Mouse (Mus musculus): ENCODE results near the gene Wdtc1. TPM values are rescaled to one million over a fixed set of nuclear protein-coding genes. Genes with fewer than 3 reads are reported as not detected.
A peak's percentile ranks its signal among the peaks of the same experiment; 100 is the strongest.

The Wdtc1 gene
- polyA plus RNA-seq, 1 experiment from 2014 or later: 16.2 TPM

GRCm38 (mm10) chr4:133253412-133253811 lies 99.9 kb downstream of the Wdtc1 start:
- H3K27me3 ChIP-seq: peaks cover 50% of the 10 kb centered on the region
- 80% methylated on average over 12 of the region's 12 CpGs for WGBS
- H3K4me3 ChIP-seq: no peak overlapping the region
- H3K4me2 ChIP-seq (replicated peaks): no peak overlapping the region
- H3K27ac ChIP-seq (replicated peaks): no peak overlapping the region
- no peak overlapping the region for H3K9ac ChIP-seq (replicated peaks)
- no peak for ATAC-seq (replicated peaks)
- H3K9me3 ChIP-seq: no peaks in the 10 kb centered on the region
- no peaks in the 10 kb centered on the region for H3K36me3 ChIP-seq
- H3K4me1 ChIP-seq: peaks cover 13% of the 10 kb centered on the region

DNA sequence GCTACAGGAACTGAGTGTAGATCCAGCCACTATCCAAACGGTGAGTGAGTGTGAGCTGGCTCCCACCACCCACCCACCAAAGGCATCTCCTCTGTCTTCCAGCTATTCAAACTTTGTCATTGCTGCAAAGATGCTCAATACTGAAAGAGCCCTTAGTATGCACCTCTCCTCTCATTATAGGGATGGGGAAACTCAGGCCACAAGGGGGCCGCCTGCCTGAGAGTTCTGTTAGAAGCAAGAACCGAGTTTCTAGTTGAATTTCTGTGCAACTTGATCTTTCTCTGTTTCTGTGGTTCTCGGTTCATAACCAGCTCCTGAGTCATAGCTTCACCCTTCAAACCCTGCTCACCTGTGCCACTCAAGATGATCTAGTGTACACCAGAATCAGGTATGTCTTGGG lies 101.2 kb downstream of the Wdtc1 start:
- Histone ChIP-seq H3K36me3 (no peaks in the 10 kb centered on the region), H3K9me3 (no peaks in the 10 kb centered on the region), H3K4me3 (no peak overlapping the region), H3K27me3 (peaks cover 60% of the 10 kb centered on the region), H3K4me2 (replicated peaks) (no peak overlapping the region), H3K27ac (replicated peaks) (no peak overlapping the region), H3K9ac (replicated peaks) (no peak overlapping the region), H3K4me1 (peaks cover 13% of the 10 kb centered on the region)
- no peak for ATAC-seq (replicated peaks)
- 37% methylated on average over 4 of the region's 4 CpGs for WGBS

GRCm38 (mm10) chr4:133251214-133251613 lies 102.1 kb downstream of the Wdtc1 start:
- Histone ChIP-seq H3K4me1 (peaks cover 13% of the 10 kb centered on the region), H3K36me3 (no peaks in the 10 kb centered on the region), H3K4me3 (peak overlapping the region; percentile 38), H3K4me2 (replicated peaks) (peak overlapping the region; percentile 52), H3K27ac (replicated peaks) (no peak overlapping the region), H3K9ac (replicated peaks) (peak overlapping the region; percentile 49), H3K9me3 (no peaks in the 10 kb centered on the region), H3K27me3 (peaks cover 64% of the 10 kb centered on the region)
- ATAC-seq (replicated peaks): no peak
- 1% methylated on average over 30 of the region's 31 CpGs for WGBS

- Histone ChIP-seq H3K27me3 (peaks cover 66% of the 10 kb centered on the region), H3K4me1 (peaks cover 13% of the 10 kb centered on the region), H3K27ac (replicated peaks) (no peak overlapping the region), H3K4me3 (peak overlapping the region; percentile 38), H3K4me2 (replicated peaks) (peak overlapping the region; percentile 52), H3K9me3 (no peaks in the 10 kb centered on the region), H3K36me3 (no peaks in the 10 kb centered on the region), H3K9ac (replicated peaks) (peak overlapping the region; percentile 49)
- ATAC-seq (replicated peaks): no peak
- WGBS: 4% methylated on average over 22 of the region's 22 CpGs
Measured at GRCm38 (mm10) chr4:133250609-133251008, 102.7 kb downstream of the Wdtc1 start.

DNA sequence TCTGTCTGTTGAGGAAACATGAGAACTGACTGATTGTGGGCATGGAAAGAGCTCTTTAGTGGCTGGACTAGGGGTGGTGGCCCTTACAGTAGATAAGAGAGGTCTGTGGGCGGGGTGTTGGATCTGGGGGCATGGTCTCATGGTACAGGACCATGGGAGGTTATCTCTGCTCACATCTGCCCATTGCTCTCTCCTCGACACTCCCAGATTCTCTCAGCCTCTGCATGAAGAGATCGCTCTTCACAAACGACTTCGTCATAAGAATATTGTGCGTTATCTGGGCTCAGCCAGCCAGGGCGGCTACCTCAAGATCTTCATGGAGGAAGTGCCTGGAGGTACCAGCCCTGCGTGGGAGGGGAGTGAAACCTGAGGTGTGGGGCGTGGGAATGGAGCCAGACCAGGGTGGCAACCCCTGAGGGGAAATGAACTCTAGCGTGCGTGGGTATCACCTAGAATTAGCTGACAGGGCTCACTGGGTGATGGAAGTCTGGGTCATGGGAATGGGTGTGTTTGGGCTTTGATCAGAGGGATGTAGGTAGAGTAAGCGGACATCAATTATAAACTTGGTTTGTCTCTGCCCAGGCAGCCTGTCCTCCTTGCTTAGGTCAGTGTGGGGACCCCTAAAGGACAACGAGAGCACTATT lies 105.4 kb downstream of the Wdtc1 start:
- Histone ChIP-seq H3K4me3 (no peak overlapping the region), H3K27ac (replicated peaks) (no peak overlapping the region), H3K9me3 (no peaks in the 10 kb centered on the region), H3K36me3 (no peaks in the 10 kb centered on the region), H3K9ac (replicated peaks) (no peak overlapping the region), H3K27me3 (peaks cover 66% of the 10 kb centered on the region), H3K4me1 (peaks cover 13% of the 10 kb centered on the region), H3K4me2 (replicated peaks) (no peak overlapping the region)
- 81% methylated on average over 13 of the region's 13 CpGs for WGBS
- ATAC-seq (replicated peaks): no peak

DNA sequence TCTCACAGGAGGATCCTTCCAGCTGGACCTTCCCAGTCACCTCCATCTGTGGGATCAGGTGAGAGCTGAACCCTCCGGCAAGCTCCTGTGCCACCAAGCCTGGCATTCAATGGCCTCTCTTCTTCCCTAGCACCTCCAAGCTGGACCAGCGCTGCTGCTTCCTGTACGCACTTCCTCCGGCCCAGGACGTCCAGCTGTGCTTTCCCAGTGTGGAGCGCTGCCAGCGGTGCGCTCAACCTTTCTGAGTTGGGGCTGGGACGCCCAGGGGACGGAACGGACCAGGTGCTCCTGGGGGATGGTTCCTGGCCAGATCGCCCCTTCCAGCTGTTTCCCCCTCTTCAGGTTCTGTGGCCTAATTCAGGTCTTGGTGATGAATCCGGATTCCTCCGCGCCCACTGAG lies 106.2 kb downstream of the Wdtc1 start:
- Histone ChIP-seq H3K4me2 (replicated peaks) (no peak overlapping the region), H3K9ac (replicated peaks) (no peak overlapping the region), H3K27ac (replicated peaks) (no peak overlapping the region), H3K4me3 (no peak overlapping the region), H3K9me3 (no peaks in the 10 kb centered on the region), H3K36me3 (no peaks in the 10 kb centered on the region), H3K4me1 (peaks cover 13% of the 10 kb centered on the region), H3K27me3 (peaks cover 66% of the 10 kb centered on the region)
- ATAC-seq (replicated peaks): no peak
- WGBS: 23% methylated on average over 15 of the region's 15 CpGs

GRCm38 (mm10) chr4:133244289-133244688 lies 109.0 kb downstream of the Wdtc1 start:
- no peak overlapping the region for H3K4me2 ChIP-seq (replicated peaks)
- H3K9ac ChIP-seq (replicated peaks): no peak overlapping the region
- no peak overlapping the region for H3K27ac ChIP-seq (replicated peaks)
- no peaks in the 10 kb centered on the region for H3K36me3 ChIP-seq
- peaks cover 9% of the 10 kb centered on the region; the same call in 1 of the 2 replicates for H3K4me1 ChIP-seq
- H3K9me3 ChIP-seq: no peaks in the 10 kb centered on the region
- 95% methylated on average over 1 of the region's 1 CpGs for WGBS
- ATAC-seq (replicated peaks): no peak
- peaks cover 65% of the 10 kb centered on the region for H3K27me3 ChIP-seq
- no peak overlapping the region for H3K4me3 ChIP-seq

DNA sequence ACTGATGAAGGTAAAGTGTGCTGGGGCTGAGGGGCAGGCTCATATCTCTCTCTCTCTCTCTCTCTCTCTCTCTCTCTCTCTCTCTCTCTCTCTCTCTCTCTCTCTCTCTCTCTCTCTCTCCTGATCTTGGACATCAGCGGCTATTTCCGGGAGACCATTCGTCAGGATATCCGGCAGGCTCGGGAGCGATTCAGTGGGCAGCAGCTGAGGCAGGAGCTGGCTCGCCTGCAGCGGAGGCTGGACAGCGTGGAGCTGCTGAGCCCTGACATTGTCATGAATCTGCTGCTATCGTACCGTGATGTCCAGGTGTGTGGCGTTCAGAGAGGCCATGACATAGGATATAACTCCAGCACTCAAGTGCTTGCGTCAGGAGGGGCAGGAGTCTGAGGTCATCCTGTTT lies 109.7 kb downstream of the Wdtc1 start:
- no peaks in the 10 kb centered on the region for H3K36me3 ChIP-seq
- peaks cover 64% of the 10 kb centered on the region for H3K27me3 ChIP-seq
- ATAC-seq (replicated peaks): no peak
- H3K9ac ChIP-seq (replicated peaks): no peak overlapping the region
- H3K27ac ChIP-seq (replicated peaks): no peak overlapping the region
- no peak overlapping the region for H3K4me3 ChIP-seq
- H3K4me1 ChIP-seq: peaks cover 9% of the 10 kb centered on the region; the same call in 1 of the 2 replicates
- H3K4me2 ChIP-seq (replicated peaks): no peak overlapping the region
- no peaks in the 10 kb centered on the region for H3K9me3 ChIP-seq
- WGBS: 63% methylated on average over 13 of the region's 13 CpGs

DNA sequence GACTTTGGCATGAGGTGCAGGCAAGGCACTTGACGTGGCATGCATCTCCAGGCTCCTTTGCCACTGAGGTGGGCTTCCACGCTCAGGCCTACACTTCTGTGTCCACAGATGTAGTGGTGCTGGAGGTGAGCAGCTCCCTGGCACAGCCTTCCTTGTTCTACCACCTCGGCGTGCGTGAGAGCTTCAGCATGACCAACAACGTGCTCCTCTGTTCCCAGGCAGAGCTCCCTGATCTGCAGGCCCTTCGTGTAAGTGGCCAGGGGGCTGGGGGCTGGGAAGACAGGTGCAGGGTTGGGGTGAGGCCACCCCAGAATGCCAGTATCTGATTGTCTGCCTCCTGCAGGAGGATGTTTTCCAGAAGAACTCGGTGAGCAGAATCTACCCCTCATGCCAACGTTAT lies 110.6 kb downstream of the Wdtc1 start:
- no peak overlapping the region for H3K9ac ChIP-seq (replicated peaks)
- H3K36me3 ChIP-seq: no peaks in the 10 kb centered on the region
- H3K4me2 ChIP-seq (replicated peaks): no peak overlapping the region
- no peak overlapping the region for H3K27ac ChIP-seq (replicated peaks)
- WGBS: 54% methylated on average over 9 of the region's 9 CpGs
- no peaks in the 10 kb centered on the region for H3K9me3 ChIP-seq
- peaks cover 57% of the 10 kb centered on the region for H3K27me3 ChIP-seq
- H3K4me1 ChIP-seq: peaks cover 9% of the 10 kb centered on the region; the same call in 1 of the 2 replicates
- ATAC-seq (replicated peaks): no peak
- no peak overlapping the region for H3K4me3 ChIP-seq

Small RNAs within 50 kb of the gene (microRNA-seq; reads per million reads assigned to microRNA genes)
- 3.7 reads per million, percentile 12 among the genes with 10 or more reads in this experiment for gene Mir5122

Other genes with a start within 250 kb of the Wdtc1 start
- 31.8 and 33.6 TPM in 2 replicates for gene Wasf2, start 223.0 kb downstream of the Wdtc1 start, polyA plus RNA-seq (2015; fragmentation: Nextera tagmentation; extraction: Ambion mirVana)
- 0.38 and 0.87 TPM in 2 replicates for gene Cd164l2, start 141.3 kb downstream of the Wdtc1 start, polyA plus RNA-seq (2015; fragmentation: Nextera tagmentation; extraction: Ambion mirVana)
- gene Gpr3, start 140.9 kb downstream of the Wdtc1 start, polyA plus RNA-seq (2015; fragmentation: Nextera tagmentation; extraction: Ambion mirVana): 0.48 and 0.55 TPM in 2 replicates
- 1.7 and 1.8 TPM in 2 replicates for gene Map3k6, start 112.7 kb downstream of the Wdtc1 start, polyA plus RNA-seq (2015; fragmentation: Nextera tagmentation; extraction: Ambion mirVana)
- 0.29 and 0.61 TPM in 2 replicates for gene Sytl1, start 90.4 kb downstream of the Wdtc1 start, polyA plus RNA-seq (2015; fragmentation: Nextera tagmentation; extraction: Ambion mirVana)
- 107 and 112 TPM in 2 replicates for gene Tmem222, start 75.7 kb downstream of the Wdtc1 start, polyA plus RNA-seq (2015; fragmentation: Nextera tagmentation; extraction: Ambion mirVana)
- 6.5 and 6.7 TPM in 2 replicates for gene Slc9a1, start 16.2 kb upstream of the Wdtc1 start, polyA plus RNA-seq (2015; fragmentation: Nextera tagmentation; extraction: Ambion mirVana)
- gene Tent5b, start 126.7 kb upstream of the Wdtc1 start, polyA plus RNA-seq (2015; fragmentation: Nextera tagmentation; extraction: Ambion mirVana): 0.11 and 0.13 TPM in 2 replicates
- 7.9 and 9.0 TPM in 2 replicates for gene Trnp1, start 145.1 kb upstream of the Wdtc1 start, polyA plus RNA-seq (2015; fragmentation: Nextera tagmentation; extraction: Ambion mirVana)
- 0.18 and 0.41 TPM in 2 replicates for gene Kdf1, start 165.5 kb upstream of the Wdtc1 start, polyA plus RNA-seq (2015; fragmentation: Nextera tagmentation; extraction: Ambion mirVana)
- gene Nudc, start 192.5 kb upstream of the Wdtc1 start, polyA plus RNA-seq (2015; fragmentation: Nextera tagmentation; extraction: Ambion mirVana): 276 and 280 TPM in 2 replicates
- not detected in 2 replicates for gene Nr0b2, start 199.9 kb upstream of the Wdtc1 start, polyA plus RNA-seq (2015; fragmentation: Nextera tagmentation; extraction: Ambion mirVana)
- gene Gpatch3, start 221.3 kb upstream of the Wdtc1 start, polyA plus RNA-seq (2015; fragmentation: Nextera tagmentation; extraction: Ambion mirVana): 7.9 and 9.0 TPM in 2 replicates
- 24.0 and 25.7 TPM in 2 replicates for gene Gpn2, start 230.9 kb upstream of the Wdtc1 start, polyA plus RNA-seq (2015; fragmentation: Nextera tagmentation; extraction: Ambion mirVana)
- gene Sfn, start 248.7 kb upstream of the Wdtc1 start, polyA plus RNA-seq (2015; fragmentation: Nextera tagmentation; extraction: Ambion mirVana): 0.97 and 1.1 TPM in 2 replicates